Mouse (Mus musculus) B cell, adult 2 months (primary cell): ENCODE data around the gene Slc12a9.

Experiments
- DNase-seq, 2 experiments: peaks; one replicate each; pipeline ENCODE4 v3.0.0; 2022

The Slc12a9 gene

GRCm38 (mm10) chr5:137307071-137307912 is 26.1 kb downstream of the Slc12a9 start, which contains the start of gene Srrt:
Gene Srrt, minus strand, starts transcription at chr5:137307674.
- DNase-seq: peak; percentile 86

GRCm38 (mm10) chr5:137306439-137307005 is 26.9 kb downstream of the Slc12a9 start:
- peak; percentile 16 to 24 for DNase-seq

GRCm38 (mm10) chr5:137305822-137306221 is 27.6 kb downstream of the Slc12a9 start:
- DNase-seq: peak; percentile 21 to 24

- DNase-seq: no peak
Observed at GRCm38 (mm10) chr5:137304816-137305215, 28.6 kb downstream of the Slc12a9 start.

- no peak for DNase-seq
Observed at GRCm38 (mm10) chr5:137304165-137304564, 29.2 kb downstream of the Slc12a9 start.

- DNase-seq: no peak
Observed at GRCm38 (mm10) chr5:137303609-137304008, 29.8 kb downstream of the Slc12a9 start.

GRCm38 (mm10) chr5:137301253-137301652 is 32.1 kb downstream of the Slc12a9 start:
- DNase-seq: no peak

GRCm38 (mm10) chr5:137299240-137299639 is 34.2 kb downstream of the Slc12a9 start:
- DNase-seq: no peak

- DNase-seq: no peak
Observed at GRCm38 (mm10) chr5:137297126-137297525, 36.3 kb downstream of the Slc12a9 start.

GRCm38 (mm10) chr5:137295712-137296111 is 37.7 kb downstream of the Slc12a9 start:
- no peak for DNase-seq

GRCm38 (mm10) chr5:137295296-137295695 is 38.1 kb downstream of the Slc12a9 start:
- no peak for DNase-seq

- DNase-seq: no peak
Observed at GRCm38 (mm10) chr5:137294744-137295093, 38.7 kb downstream of the Slc12a9 start.

GRCm38 (mm10) chr5:137293839-137294743 is 39.3 kb downstream of the Slc12a9 start, which contains the start of gene Ufsp1:
Gene Ufsp1, plus strand, starts transcription at chr5:137294629.
- DNase-seq: peak; percentile 97 to 98

- DNase-seq: peak; percentile 72 to 73
Observed at GRCm38 (mm10) chr5:137293282-137293681, 40.1 kb downstream of the Slc12a9 start.

- DNase-seq: no peak
Observed at GRCm38 (mm10) chr5:137291381-137291926, 41.9 kb downstream of the Slc12a9 start.

GRCm38 (mm10) chr5:137290677-137291076 is 42.7 kb downstream of the Slc12a9 start:
- DNase-seq: peak; percentile 68

- DNase-seq: no peak
Observed at GRCm38 (mm10) chr5:137289591-137290365, 43.6 kb downstream of the Slc12a9 start.

- DNase-seq: peak; percentile 59 to 60
Observed at GRCm38 (mm10) chr5:137288999-137289470, 44.4 kb downstream of the Slc12a9 start.

- DNase-seq: peak; percentile 40 to 44
Observed at GRCm38 (mm10) chr5:137287953-137288743, 45.2 kb downstream of the Slc12a9 start.

- peak; percentile 30 to 36 for DNase-seq
Observed at GRCm38 (mm10) chr5:137287032-137287952, 46.1 kb downstream of the Slc12a9 start, which contains the start of gene Ache. Gene Ache, plus strand, starts transcription at chr5:137287519.
